Mouse (Mus musculus) retina, postnatal 7 days (tissue): ENCODE results near the gene Mid1.
"Not testable (repeated sequence)": the region's sequence is repeated elsewhere in the genome, so short reads cannot be mapped to it uniquely, and the experiment has no call there.

Source experiments
- DNase-seq: peaks from one replicate; pipeline ENCODE4 v3.0.0-alpha.2; 2012; ENCODE audit warnings: low read depth, low spot score

The Mid1 gene

GRCm38 (mm10) chrX:170013421-170013820 lies 328.4 kb downstream of the Mid1 start:
- not testable (repeated sequence) for DNase-seq

- DNase-seq: not testable (repeated sequence)
These were observed 329.0 kb downstream of the Mid1 start for GRCm38 (mm10) chrX:170014038-170014437.

- not testable (repeated sequence) for DNase-seq
These were observed 330.9 kb downstream of the Mid1 start for GRCm38 (mm10) chrX:170015883-170016282.

GRCm38 (mm10) chrX:170017333-170018245 lies 332.6 kb downstream of the Mid1 start:
- DNase-seq: not testable (repeated sequence)

- DNase-seq: not testable (repeated sequence)
These were observed 333.7 kb downstream of the Mid1 start for GRCm38 (mm10) chrX:170018571-170019218.

GRCm38 (mm10) chrX:170019219-170019953 lies 334.4 kb downstream of the Mid1 start:
- not testable (repeated sequence) for DNase-seq

- DNase-seq: not testable (repeated sequence)
These were observed 335.1 kb downstream of the Mid1 start for GRCm38 (mm10) chrX:170019954-170020689.

GRCm38 (mm10) chrX:170020690-170021050 lies 335.7 kb downstream of the Mid1 start:
- DNase-seq: not testable (repeated sequence)

GRCm38 (mm10) chrX:170021205-170021604 lies 336.2 kb downstream of the Mid1 start:
- not testable (repeated sequence) for DNase-seq

- not testable (repeated sequence) for DNase-seq
These were observed 336.9 kb downstream of the Mid1 start for GRCm38 (mm10) chrX:170021750-170022461.
